Mouse (Mus musculus) kidney, embryonic 14.5 days (tissue): ENCODE measurements around the gene Nkx2-2. TPM values are rescaled to one million over a fixed set of nuclear protein-coding genes. Genes with fewer than 3 reads are reported as not detected.

ENCODE experiments used
- ATAC-seq: fragments of 200-750 bp; cut with Nextera tagmentation; 2 replicates; pipeline ENCODE4 v1.8.0; 2017; ENCODE audit warnings: moderate number of reproducible peaks, mild to moderate bottlenecking, moderate TSS enrichment, moderate library complexity; ENCODE audit not compliant: low FRiP score, low TSS enrichment
- H3K27ac ChIP-seq: fragments of 300-500 bp; sonication (generic); 2 replicates; pipeline ENCODE4 v1.5.1; 2014; ENCODE audit warnings: low read depth, mild to moderate bottlenecking, low read length, moderate library complexity, mixed read lengths
- H3K27me3 ChIP-seq: fragments of 300-500 bp; sonication (generic); 2 replicates; pipeline ENCODE4 v1.6.1; 2014; ENCODE audit warnings: mild to moderate bottlenecking, low read length; ENCODE audit not compliant: control insufficient read depth, insufficient read depth
- H3K36me3 ChIP-seq: fragments of 300-500 bp; sonication (generic); 2 replicates; pipeline ENCODE4 v1.6.1; 2014; ENCODE audit warnings: low read length, mixed read lengths; ENCODE audit not compliant: control insufficient read depth, insufficient read depth
- H3K4me1 ChIP-seq: fragments of 300-500 bp; sonication (generic); 2 replicates; pipeline ENCODE4 v1.6.1; 2014; ENCODE audit warnings: low read length, mixed read lengths; ENCODE audit not compliant: control insufficient read depth, insufficient read depth
- H3K4me2 ChIP-seq: fragments of 300-500 bp; sonication (generic); replicated peaks from 2 replicates; pipeline ENCODE4 v1.6.1; 2014; ENCODE audit warnings: low read depth, mild to moderate bottlenecking, low read length
- H3K4me3 ChIP-seq: fragments of 300-500 bp; sonication (generic); 2 replicates; pipeline ENCODE4 v1.5.1; 2014; ENCODE audit warnings: mild to moderate bottlenecking, low read length
- H3K9ac ChIP-seq: fragments of 300-500 bp; sonication (generic); 2 replicates; pipeline ENCODE4 v1.6.1; 2014; ENCODE audit warnings: low read depth, mild to moderate bottlenecking, low read length, moderate library complexity
- H3K9me3 ChIP-seq: fragments of 300-500 bp; sonication (generic); 2 replicates; pipeline ENCODE4 v1.6.1; 2016; ENCODE audit warnings: low read length; ENCODE audit not compliant: control insufficient read depth
- WGBS: fragments of 180-500 bp; shearing (Covaris S2); extraction: QIAGEN DNeasy Blood & Tissue Kit; methylation state at CpG from one replicate; pipeline ENCODE4 v1.1.7; 2014; 5-methylcytosine and 5-hydroxymethylcytosine counted together
- polyA plus RNA-seq: library from polyadenylated mRNA; unstranded; fragments of >200 nt; fragmentation: Nextera tagmentation; extraction: Ambion mirVana; gene quantifications from 2 replicates; pipeline ENCODE4 v1.2.1, GENCODE M21; 2014

The Nkx2-2 gene
- polyA plus RNA-seq, 1 experiment from 2014 or later: not detected

- no peak overlapping the region for H3K4me2 ChIP-seq
- H3K4me1 ChIP-seq: peaks cover 9% of the 10 kb centered on the region
- H3K9ac ChIP-seq: no peak overlapping the region
- H3K27me3 ChIP-seq: peaks cover 95% of the 10 kb centered on the region
- WGBS: 2% methylated on average over 28 of the region's 28 CpGs
- no peak overlapping the region for H3K4me3 ChIP-seq
- H3K9me3 ChIP-seq: no peaks in the 10 kb centered on the region
- H3K27ac ChIP-seq: no peak overlapping the region
- H3K36me3 ChIP-seq: no peaks in the 10 kb centered on the region
- ATAC-seq: no peak
These were observed 4.3 kb downstream of the Nkx2-2 start for GRCm38 (mm10) chr2:147189546-147190315.

- H3K9ac ChIP-seq: no peak overlapping the region
- H3K4me3 ChIP-seq: no peak overlapping the region
- 2% methylated on average over 11 of the region's 11 CpGs for WGBS
- no peak overlapping the region for H3K27ac ChIP-seq
- H3K36me3 ChIP-seq: no peaks in the 10 kb centered on the region
- H3K9me3 ChIP-seq: no peaks in the 10 kb centered on the region
- H3K4me1 ChIP-seq: peaks cover 7% of the 10 kb centered on the region
- peaks cover 95% of the 10 kb centered on the region for H3K27me3 ChIP-seq
- ATAC-seq: no peak
- H3K4me2 ChIP-seq: no peak overlapping the region
These were observed 5.0 kb downstream of the Nkx2-2 start for GRCm38 (mm10) chr2:147188871-147189545.

- Histone ChIP-seq H3K27ac (no peak overlapping the region), H3K4me3 (no peak overlapping the region), H3K4me2 (no peak overlapping the region), H3K4me1 (0 out of 2 replicates have a peak, but pooled peaks cover 6% of the 10 kb centered on the region), H3K9ac (no peak overlapping the region), H3K9me3 (no peaks in the 10 kb centered on the region), H3K36me3 (no peaks in the 10 kb centered on the region), H3K27me3 (peaks cover 95% of the 10 kb centered on the region)
- under 1% methylated on average over 28 of the region's 28 CpGs for WGBS
- ATAC-seq: no peak
These were observed 5.9 kb downstream of the Nkx2-2 start for GRCm38 (mm10) chr2:147188074-147188700.

GRCm38 (mm10) chr2:147187061-147187870 is 6.8 kb downstream of the Nkx2-2 start:
- H3K4me3 ChIP-seq: no peak overlapping the region
- under 1% methylated on average over 33 of the region's 33 CpGs for WGBS
- 0 out of 2 replicates have a peak, but pooled peaks cover 6% of the 10 kb centered on the region for H3K4me1 ChIP-seq
- no peak overlapping the region for H3K9ac ChIP-seq
- H3K9me3 ChIP-seq: no peaks in the 10 kb centered on the region
- H3K27me3 ChIP-seq: peaks cover 93% of the 10 kb centered on the region
- H3K36me3 ChIP-seq: no peaks in the 10 kb centered on the region
- ATAC-seq: no peak
- H3K4me2 ChIP-seq: no peak overlapping the region
- H3K27ac ChIP-seq: no peak overlapping the region

GRCm38 (mm10) chr2:147186261-147186681 is 7.8 kb downstream of the Nkx2-2 start:
- no peak overlapping the region for H3K4me2 ChIP-seq

GRCm38 (mm10) chr2:147185561-147185960 is 8.5 kb downstream of the Nkx2-2 start:
- ATAC-seq: no peak
- Histone ChIP-seq H3K9ac (no peak overlapping the region), H3K4me2 (no peak overlapping the region), H3K27me3 (peaks cover 93% of the 10 kb centered on the region), H3K4me3 (no peak overlapping the region; the same call in 1 of the 2 replicates), H3K9me3 (no peaks in the 10 kb centered on the region), H3K27ac (no peak overlapping the region), H3K36me3 (no peaks in the 10 kb centered on the region), H3K4me1 (0 out of 2 replicates have a peak, but pooled peaks cover 6% of the 10 kb centered on the region)
- WGBS: under 1% methylated on average over 23 of the region's 23 CpGs

More at GRCm38 (mm10) chr2:147186261-147186681, 7.8 kb downstream of the Nkx2-2 start:
- no peak for ATAC-seq
- no peak overlapping the region for H3K9ac ChIP-seq
- H3K9me3 ChIP-seq: no peaks in the 10 kb centered on the region
- H3K4me1 ChIP-seq: 0 out of 2 replicates have a peak, but pooled peaks cover 6% of the 10 kb centered on the region
- peaks cover 93% of the 10 kb centered on the region for H3K27me3 ChIP-seq
- no peak overlapping the region; the same call in 1 of the 2 replicates for H3K4me3 ChIP-seq
- no peaks in the 10 kb centered on the region for H3K36me3 ChIP-seq
- no peak overlapping the region for H3K27ac ChIP-seq
- WGBS: 0% methylated on average over 21 of the region's 25 CpGs

- Histone ChIP-seq H3K9ac (no peak overlapping the region), H3K4me1 (0 out of 2 replicates have a peak, but pooled peaks cover 6% of the 10 kb centered on the region), H3K9me3 (no peaks in the 10 kb centered on the region), H3K4me2 (peak overlapping the region; percentile 21), H3K27me3 (peaks cover 93% of the 10 kb centered on the region), H3K4me3 (peak overlapping the region; percentile 13), H3K27ac (no peak overlapping the region), H3K36me3 (no peaks in the 10 kb centered on the region)
- 1% methylated on average over 60 of the region's 65 CpGs for WGBS
- ATAC-seq: no peak
These were observed 9.7 kb downstream of the Nkx2-2 start for GRCm38 (mm10) chr2:147184071-147184990.
